Mouse (Mus musculus): ENCODE results near the gene Zbtb32.
A peak's percentile ranks its signal among the peaks of the same experiment; 100 is the strongest.

Zbtb32 gene

GRCm38 (mm10) chr7:30598786-30599185 lies at the start of gene Zbtb32:
Gene Zbtb32 (minus strand): TSS chr7:30598909.
- no peak for DNase-seq (ENCODE audit: low spot score)

GRCm38 (mm10) chr7:30639083-30639482 lies 40.4 kb upstream of the Zbtb32 start:
- no peak for DNase-seq (ENCODE audit: low spot score)

- DNase-seq (ENCODE audit: low spot score): no peak
These were observed 37.7 kb upstream of the Zbtb32 start for GRCm38 (mm10) chr7:30636395-30636794.

GRCm38 (mm10) chr7:30635752-30636151 lies 37.0 kb upstream of the Zbtb32 start, which contains the start of gene Etv2:
Gene Etv2 (minus strand): TSS chr7:30635852.
- no peak for DNase-seq (ENCODE audit: low spot score)

GRCm38 (mm10) chr7:30634621-30635020 lies 35.9 kb upstream of the Zbtb32 start:
- DNase-seq (ENCODE audit: low spot score): peak; percentile 44

GRCm38 (mm10) chr7:30633762-30634412 lies 35.2 kb upstream of the Zbtb32 start:
- no peak for DNase-seq (ENCODE audit: low spot score)

- DNase-seq (ENCODE audit: low spot score): no peak
These were observed 30.3 kb upstream of the Zbtb32 start for GRCm38 (mm10) chr7:30629013-30629412.

GRCm38 (mm10) chr7:30626647-30627046 lies 27.9 kb upstream of the Zbtb32 start:
- DNase-seq (ENCODE audit: low spot score): no peak

GRCm38 (mm10) chr7:30625530-30626384 lies 27.0 kb upstream of the Zbtb32 start, which contains the start of gene Cox6b1:
Gene Cox6b1 (minus strand): TSS chr7:30626151.
- peak; percentile 84 for DNase-seq (ENCODE audit: low spot score)

GRCm38 (mm10) chr7:30619202-30619601 lies 20.5 kb upstream of the Zbtb32 start:
- DNase-seq (ENCODE audit: low spot score): peak; percentile 22

- no peak for DNase-seq (ENCODE audit: low spot score)
These were observed 19.9 kb upstream of the Zbtb32 start for GRCm38 (mm10) chr7:30618658-30619057.

GRCm38 (mm10) chr7:30615049-30615760 lies 16.5 kb upstream of the Zbtb32 start:
- no peak for DNase-seq (ENCODE audit: low spot score)

GRCm38 (mm10) chr7:30614454-30614853 lies 15.7 kb upstream of the Zbtb32 start:
- no peak for DNase-seq (ENCODE audit: low spot score)

- peak; percentile 53 for DNase-seq (ENCODE audit: low spot score)
These were observed 14.9 kb upstream of the Zbtb32 start for GRCm38 (mm10) chr7:30613529-30614112.

- no peak for DNase-seq (ENCODE audit: low spot score)
These were observed 14.1 kb upstream of the Zbtb32 start, which contains the start of gene Upk1a for GRCm38 (mm10) chr7:30612654-30613402. Gene Upk1a (minus strand): TSS chr7:30612847.

- DNase-seq (ENCODE audit: low spot score): no peak
These were observed 11.3 kb upstream of the Zbtb32 start for GRCm38 (mm10) chr7:30610043-30610442.

- no peak for DNase-seq (ENCODE audit: low spot score)
These were observed 9.8 kb upstream of the Zbtb32 start for GRCm38 (mm10) chr7:30608476-30608875.

- DNase-seq (ENCODE audit: low spot score): peak; percentile 40
These were observed 9.1 kb upstream of the Zbtb32 start for GRCm38 (mm10) chr7:30607706-30608309.

GRCm38 (mm10) chr7:30604944-30605343 lies 6.2 kb upstream of the Zbtb32 start:
- no peak for DNase-seq (ENCODE audit: low spot score)

GRCm38 (mm10) chr7:30604424-30604823 lies 5.7 kb upstream of the Zbtb32 start:
- no peak for DNase-seq (ENCODE audit: low spot score)

- no peak for DNase-seq (ENCODE audit: low spot score)
These were observed 3.9 kb upstream of the Zbtb32 start for GRCm38 (mm10) chr7:30602583-30602982.
